Mouse (Mus musculus) small intestine, adult 2 months (tissue): ENCODE results near the gene Il9r.

ENCODE experiments used
- CTCF ChIP-seq: fragments of 200-500 bp; IDR thresholded peaks from 2 replicates; pipeline ENCODE4 v1.5.1; 2012; ENCODE audit warnings: low read depth, mild to moderate bottlenecking, control low read depth, inconsistent platforms, low read length, moderate library complexity, mixed read lengths; ENCODE audit not compliant: insufficient replicate concordance, insufficient read length; ENCODE audit errors: extremely low read depth
- POLR2A ChIP-seq: fragments of 200-500 bp; IDR thresholded peaks from 2 replicates; pipeline ENCODE4 v1.6.1; 2012; ENCODE audit warnings: low read depth, mild to moderate bottlenecking, control low read depth, inconsistent platforms, low read length, moderate library complexity

DNA sequence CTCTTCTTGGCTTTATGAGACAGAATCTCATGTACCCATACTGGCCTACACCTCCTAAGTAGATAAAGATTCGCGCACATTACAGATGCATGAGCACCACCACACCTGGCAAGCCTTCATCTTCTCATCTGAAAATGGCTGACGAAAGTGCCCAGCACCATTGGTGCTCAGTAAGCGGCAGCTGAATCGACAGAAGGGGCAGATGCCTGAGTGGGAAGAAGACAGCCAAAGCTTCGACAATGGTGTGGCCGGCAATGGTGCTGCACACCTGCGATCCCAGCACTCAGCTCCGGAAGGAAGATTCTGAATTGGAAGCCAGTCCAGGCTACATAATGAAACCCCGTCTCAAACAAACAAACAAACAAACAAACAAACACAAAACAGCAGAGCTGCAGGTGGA is 19.2 kb upstream of the Il9r start:
- TF ChIP-seq POLR2A: no peak
- TF ChIP-seq CTCF: no peak
